8 mouse cellular contexts compared by ENCODE assay signal in the genomic region with DNA sequence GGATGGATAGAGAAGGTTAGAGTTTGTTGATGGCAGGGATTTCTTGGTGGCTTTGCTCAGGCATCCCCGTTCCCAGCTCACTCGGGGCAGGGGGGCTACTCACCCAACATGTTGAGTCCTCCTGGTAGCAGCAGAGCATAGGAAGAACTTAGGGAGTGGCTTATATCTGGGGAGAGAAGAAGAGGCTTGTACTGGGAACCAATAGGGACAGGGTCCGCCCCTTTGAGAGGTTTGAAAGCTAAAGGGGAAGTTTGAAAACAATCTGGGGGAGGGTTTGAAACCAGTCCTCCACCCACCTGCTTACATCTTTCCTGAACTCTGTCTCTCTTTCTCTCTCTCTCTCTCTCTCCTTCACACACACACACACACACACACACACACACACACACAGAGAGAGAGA. TPM values are rescaled to one million over a fixed set of nuclear protein-coding genes. Genes with fewer than 3 reads are reported as not detected.
DNase-seq lines count a peak whose midpoint lies in the region; ATAC-seq and TF ChIP-seq lines count a peak whose summit lies in the region.
"Had no signal": no experiment of that assay in that cellular context is flagged by ENCODE, and none has a peak within 500 bp of the region (broad histone marks: within the 10 kb centered on the region; RNA-seq: fewer than 3 reads in every experiment).

A gene (minus strand): TSS at position 157 of the 400 bp plus-strand sequence.

- TF ChIP-seq POLR2A in spleen, adult 2 months (IDR thresholded peaks at IDR 0.05; ENCODE audit: low read depth, low read length) = peak; percentile 34

- H3K27ac ChIP-seq in spleen, adult 2 months (ENCODE audit: insufficient read depth, low read length) = peak within 1 kb of the TSS; percentile 79
- no peak within 1 kb of the TSS for H3K27ac ChIP-seq in intestine, embryonic 16.5 days (ENCODE audit: low read length)

- H3K36me3 ChIP-seq in spleen, adult 2 months (ENCODE audit: control insufficient read depth, insufficient read depth, low read length) = peaks cover 21% of the 10 kb centered on the region
- no peaks in the 10 kb centered on the region for H3K36me3 ChIP-seq in intestine, embryonic 16.5 days (ENCODE audit: control insufficient read depth, insufficient read depth, low read length)

- TF ChIP-seq CTCF in spleen, adult 2 months (IDR thresholded peaks at IDR 0.05; ENCODE audit: extremely low read depth, insufficient read depth, insufficient read length, insufficient replicate concordance) = no peak

- DNase-seq in spleen, adult 2 months (ENCODE audit: low read depth in 1 of 2, low spot score in 2 of 2) = peak; percentile 36 to 60
- DNase-seq in spleen, postnatal 10 days (ENCODE audit: low spot score in 2 of 2) = no peak
- no peak for DNase-seq in adrenal gland, postnatal 4 days (ENCODE audit: low spot score in 2 of 2)
- DNase-seq in thymus, postnatal 25 days = peak; percentile 38
- no peak for DNase-seq in frontal cortex, postnatal 14 days (ENCODE audit: low spot score in 2 of 2)
- DNase-seq: cerebellum, postnatal 25 days had no signal

- peak within 1 kb of the TSS; percentile 85 for H3K4me3 ChIP-seq in spleen, adult 2 months (ENCODE audit: extremely low read depth, insufficient read depth, insufficient read length)
- H3K4me3 ChIP-seq in intestine, embryonic 16.5 days (ENCODE audit: low read length) = no peak within 1 kb of the TSS

- no peak for ATAC-seq in intestine, embryonic 16.5 days
- ATAC-seq in erythroblast, adult 5-6 weeks (replicated peaks; ENCODE audit: low FRiP score, poor library complexity, severe bottlenecking) = no peak

- peaks cover 2% of the 10 kb centered on the region; the same call in 1 of the 2 replicates for H3K4me1 ChIP-seq in spleen, adult 2 months (ENCODE audit: control insufficient read depth, insufficient read depth, insufficient read length)
- no peaks in the 10 kb centered on the region for H3K4me1 ChIP-seq in intestine, embryonic 16.5 days (ENCODE audit: control insufficient read depth, insufficient read depth, low read length)

- WGBS in spleen, adult 2 months = 14% methylated on average over 3 of the region's 3 CpGs
- 50% methylated on average over 3 of the region's 3 CpGs for WGBS in intestine, embryonic 16.5 days

- no peaks in the 10 kb centered on the region for H3K9me3 ChIP-seq in intestine, embryonic 16.5 days (ENCODE audit: control insufficient read depth, low read length)

- no peaks in the 10 kb centered on the region for H3K27me3 ChIP-seq in spleen, adult 2 months (ENCODE audit: control insufficient read depth, insufficient read depth, low read length)
- H3K27me3 ChIP-seq in intestine, embryonic 16.5 days (replicated peaks; ENCODE audit: control insufficient read depth, insufficient read depth, low read length) = no peaks in the 10 kb centered on the region

- no peak within 1 kb of the TSS for H3K4me2 ChIP-seq in intestine, embryonic 16.5 days (ENCODE audit: low read depth, low read length)

- H3K9ac ChIP-seq in intestine, embryonic 16.5 days (ENCODE audit: low read depth, low read length) = no peak within 1 kb of the TSS

RNA-seq across cellular contexts. Expression of the gene that starts here (rescaled TPM):
- polyA plus RNA-seq in spleen, adult 2 months (2012; rRNA removed) = 731 and 1,353 TPM in 2 replicates
- 10 to 100 TPM; 10.1 to 11.7 TPM for total RNA-seq in adrenal gland, postnatal 4 days (2021)
- 15.4 and 16.7 TPM in 2 replicates for polyA plus RNA-seq in intestine, embryonic 16.5 days (2015; fragmentation: Nextera tagmentation; extraction: Ambion mirVana)
- total RNA-seq in erythroblast, adult 5-6 weeks (2015; ENCODE audit: low replicate concordance) = 7.5 and 30.9 TPM in 2 replicates
- total RNA-seq in erythroblast, adult 5-6 weeks (2017; ENCODE audit: low replicate concordance) = 3.2 and 26.5 TPM in 2 replicates

Comparison
In these comparisons a context has a peak if more than half of its experiments do, and no peak if none do; other contexts are left out.
1. RNA of the gene that starts here (polyA plus RNA-seq): 731 to 1,353 TPM in spleen, adult 2 months; 15.4 to 16.7 TPM in intestine, embryonic 16.5 days; every median in the first group is over 10 times any median in the second.
2. DNase-seq: peak in spleen, adult 2 months (2 of 2) and thymus, postnatal 25 days (single experiment); none in spleen, postnatal 10 days (0 of 2), adrenal gland, postnatal 4 days (0 of 2) and frontal cortex, postnatal 14 days (0 of 2).